Mouse (Mus musculus) heart, postnatal 0 days (tissue): Measurements from ENCODE around the gene Grpel1.

ENCODE experiments used
- CTCF ChIP-seq: IDR thresholded peaks from 2 replicates; pipeline ENCODE4 v1.5.1; 2016; ENCODE audit warnings: antibody characterized with exemption, control low read depth, low read depth
- EP300 ChIP-seq: IDR thresholded peaks from 2 replicates; pipeline ENCODE4 v1.6.1; 2016; ENCODE audit warnings: antibody characterized with exemption, low read depth

DNA sequence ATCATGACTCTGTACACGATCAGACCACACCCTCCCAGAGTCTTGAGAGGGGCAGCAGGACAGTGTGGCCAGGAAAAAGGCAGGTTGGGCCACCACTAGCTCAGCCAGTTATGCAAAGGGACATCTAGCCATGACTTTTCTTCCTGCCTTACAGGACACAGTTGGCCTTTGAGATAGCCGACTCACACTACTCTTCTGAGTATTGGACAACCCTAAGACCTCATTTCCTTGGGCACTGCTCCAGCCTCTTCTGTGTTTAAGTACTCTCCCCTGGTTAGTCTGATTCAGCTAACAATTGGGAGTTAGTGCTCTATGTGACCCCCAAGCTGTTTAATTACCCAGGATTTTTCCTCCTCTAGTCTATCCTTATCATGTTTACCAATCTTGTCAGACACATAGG is 14.9 kb downstream of the Grpel1 start:
- TF ChIP-seq CTCF (no peak), EP300 (no peak)
